Comparison of ENCODE assay signal across 15 mouse cellular contexts in genomic region chrX:13462982-13463517, GRCm38 (mm10). TPM values are rescaled to one million over a fixed set of nuclear protein-coding genes. Genes with fewer than 3 reads are reported as not detected.
DNase-seq lines count a peak whose midpoint lies in the region; ATAC-seq lines count a peak whose summit lies in the region.
"Had no signal": no experiment of that assay in that cellular context is flagged by ENCODE, and none has a peak within 500 bp of the region (broad histone marks: within the 10 kb centered on the region; RNA-seq: fewer than 3 reads in every experiment).

No protein-coding gene starts in this region.

- peak; percentile 54 for ATAC-seq in monocyte, adult 5-6 weeks (replicated peaks; ENCODE audit: insufficient number of reproducible peaks, low FRiP score, low TSS enrichment, poor library complexity, severe bottlenecking)

- DNase-seq in 3134 (ENCODE audit: extremely low read depth, insufficient read length, low spot score) (peak; percentile 9), 416B (ENCODE audit: low read depth) (peak; percentile 70)
- DNase-seq in induced T-regulatory cell, adult 2 months (ENCODE audit: low read depth), result peak; percentile 13
- no peak for DNase-seq in embryo, embryonic 11 days
- DNase-seq in layer of hippocampus, postnatal 36 days, result no peak
- no peak for DNase-seq in layer of hippocampus, adult 9-10 months (ENCODE audit: low spot score)
- DNase-seq: adrenal gland, postnatal 14 days; cerebellum, adult 9-10 months; kidney, adult 18-20 months; kidney, postnatal 10 days; layer of hippocampus, adult 9-11 months; retina, postnatal 1 day; thymus, adult 2 months had no signal

RNA-seq across cellular contexts. Expression of gene Nyx, which starts 2.9 kb away (rescaled TPM):
- total RNA-seq in monocyte, adult 5-6 weeks (2017), result 0.67 to 1.6 TPM (median 0.75 TPM) in 3 replicates
- 1 to 10 TPM in 1 of 2 experiments, under 1 TPM in 1; 0.95 to 1.1 TPM for total RNA-seq in layer of hippocampus, postnatal 36 days (2021)
- total RNA-seq: liver, adult 2 months had no signal

Comparison
In these comparisons a context has a peak if more than half of its experiments do, and no peak if none do; other contexts are left out.
1. DNase-seq: peak in 3134 (single experiment), 416B (single experiment) and induced T-regulatory cell, adult 2 months (single experiment); none in embryo, embryonic 11 days (single experiment), layer of hippocampus, postnatal 36 days (0 of 2) and layer of hippocampus, adult 9-10 months (single experiment).